Mouse (Mus musculus): ENCODE measurements at regions not wholly inside any gene's neighbourhood (a gene's known extent, or its start where the extent isn't known, plus 50 kb on each side); places are given as distances from the start of the nearest gene placed in this dataset.

GRCm38 (mm10) chr1:61298064-61298463, 320.3 kb downstream of the Icos start:
- Histone ChIP-seq H3K36me3 (ENCODE audit: control insufficient read depth, insufficient read depth, low read length, poor library complexity, severe bottlenecking) (no peaks in the 10 kb centered on the region), H3K9ac (ENCODE audit: insufficient read depth, low read depth, low read length, poor library complexity, severe bottlenecking) (no peak overlapping the region), H3K9me3 (ENCODE audit: control insufficient read depth, insufficient read depth, low read depth, low read length) (no peaks in the 10 kb centered on the region), H3K4me3 (ENCODE audit: insufficient read depth in 1 of 2, low read depth in 1 of 2, low read length in 2 of 2, poor library complexity in 1 of 2, severe bottlenecking in 1 of 2) (no peak overlapping the region), H3K27ac (ENCODE audit: insufficient read depth, low read depth, low read length, poor library complexity, severe bottlenecking) (no peak overlapping the region), H3K4me1 (ENCODE audit: control insufficient read depth in 2 of 2, insufficient read depth in 2 of 2, low read length in 2 of 2, poor library complexity in 1 of 2) (no peaks in the 10 kb centered on the region)
- peak; percentile 35 for DNase-seq (ENCODE audit: low read depth, low spot score)
- in situ Hi-C loops (cut with MboI; ENCODE audit: low sequenced_read_pairs in 2 of 2, unreplicated experiment in 2 of 2), result no loop called here
- TF ChIP-seq ZNF384 (IDR thresholded peaks at IDR 0.05; ENCODE audit: low read depth, low read length), result peak; percentile 47; the same call in 1 of the 2 replicates
- TF ChIP-seq ZC3H11A (IDR thresholded peaks at IDR 0.05; ENCODE audit: borderline replicate concordance, low read depth, low read length), result peak; percentile 28; the same call in 1 of the 2 replicates
- TF ChIP-seq CHD2 (IDR thresholded peaks at IDR 0.05; ENCODE audit: low read depth, low read length), result no peak

GRCm38 (mm10) chr1:61298779-61299178, 321.1 kb downstream of the Icos start:
- in situ Hi-C loops (cut with MboI; ENCODE audit: low sequenced_read_pairs in 2 of 2, unreplicated experiment in 2 of 2), result no loop called here
- no peaks in the 10 kb centered on the region for H3K9me3 ChIP-seq (ENCODE audit: control insufficient read depth, insufficient read depth, low read depth, low read length)
- TF ChIP-seq MAFK (IDR thresholded peaks at IDR 0.05; ENCODE audit: insufficient read depth, low read depth, low read length), result no peak
- TF ChIP-seq ZNF384 (IDR thresholded peaks at IDR 0.05; ENCODE audit: low read depth, low read length), result no peak
- TF ChIP-seq HCFC1 (IDR thresholded peaks at IDR 0.05; ENCODE audit: borderline replicate concordance, insufficient read depth, low read length), result no peak
- no peak for TF ChIP-seq ZC3H11A (IDR thresholded peaks at IDR 0.05; ENCODE audit: borderline replicate concordance, low read depth, low read length)
- no peak for TF ChIP-seq CHD2 (IDR thresholded peaks at IDR 0.05; ENCODE audit: low read depth, low read length)
- no peak for DNase-seq (ENCODE audit: low read depth, low spot score)
- no peaks in the 10 kb centered on the region for H3K4me1 ChIP-seq (ENCODE audit: control insufficient read depth in 2 of 2, insufficient read depth in 2 of 2, low read length in 2 of 2, poor library complexity in 1 of 2)
- H3K4me3 ChIP-seq (ENCODE audit: insufficient read depth in 1 of 2, low read depth in 1 of 2, low read length in 2 of 2, poor library complexity in 1 of 2, severe bottlenecking in 1 of 2), result no peak overlapping the region
- H3K27ac ChIP-seq (ENCODE audit: insufficient read depth, low read depth, low read length, poor library complexity, severe bottlenecking), result no peak overlapping the region
- H3K9ac ChIP-seq (ENCODE audit: insufficient read depth, low read depth, low read length, poor library complexity, severe bottlenecking), result no peak overlapping the region
- H3K36me3 ChIP-seq (ENCODE audit: control insufficient read depth, insufficient read depth, low read length, poor library complexity, severe bottlenecking), result no peaks in the 10 kb centered on the region

GRCm38 (mm10) chr1:61300491-61300890, 322.8 kb downstream of the Icos start:
- H3K9ac ChIP-seq (ENCODE audit: insufficient read depth, low read depth, low read length, poor library complexity, severe bottlenecking), result no peak overlapping the region
- DNase-seq (ENCODE audit: low read depth, low spot score), result no peak
- no peaks in the 10 kb centered on the region for H3K4me1 ChIP-seq (ENCODE audit: control insufficient read depth in 2 of 2, insufficient read depth in 2 of 2, low read length in 2 of 2, poor library complexity in 1 of 2)
- H3K9me3 ChIP-seq (ENCODE audit: control insufficient read depth, insufficient read depth, low read depth, low read length), result no peaks in the 10 kb centered on the region
- TF ChIP-seq MAFK (IDR thresholded peaks at IDR 0.05; ENCODE audit: insufficient read depth, low read depth, low read length) (no peak), ZC3H11A (IDR thresholded peaks at IDR 0.05; ENCODE audit: borderline replicate concordance, low read depth, low read length) (no peak), CHD2 (IDR thresholded peaks at IDR 0.05; ENCODE audit: low read depth, low read length) (no peak), ZNF384 (IDR thresholded peaks at IDR 0.05; ENCODE audit: low read depth, low read length) (no peak), HCFC1 (IDR thresholded peaks at IDR 0.05; ENCODE audit: borderline replicate concordance, insufficient read depth, low read length) (no peak)
- H3K27ac ChIP-seq (ENCODE audit: insufficient read depth, low read depth, low read length, poor library complexity, severe bottlenecking), result no peak overlapping the region
- H3K4me3 ChIP-seq (ENCODE audit: insufficient read depth in 1 of 2, low read depth in 1 of 2, low read length in 2 of 2, poor library complexity in 1 of 2, severe bottlenecking in 1 of 2), result no peak overlapping the region
- H3K36me3 ChIP-seq (ENCODE audit: control insufficient read depth, insufficient read depth, low read length, poor library complexity, severe bottlenecking), result no peaks in the 10 kb centered on the region
- in situ Hi-C loops (cut with MboI; ENCODE audit: low sequenced_read_pairs in 2 of 2, unreplicated experiment in 2 of 2), result no loop called here

- Histone ChIP-seq H3K9me3 (ENCODE audit: control insufficient read depth, insufficient read depth, low read depth, low read length) (no peaks in the 10 kb centered on the region), H3K27ac (ENCODE audit: insufficient read depth, low read depth, low read length, poor library complexity, severe bottlenecking) (no peak overlapping the region), H3K4me1 (ENCODE audit: control insufficient read depth in 2 of 2, insufficient read depth in 2 of 2, low read length in 2 of 2, poor library complexity in 1 of 2) (no peaks in the 10 kb centered on the region), H3K4me3 (ENCODE audit: insufficient read depth in 1 of 2, low read depth in 1 of 2, low read length in 2 of 2, poor library complexity in 1 of 2, severe bottlenecking in 1 of 2) (no peak overlapping the region), H3K36me3 (ENCODE audit: control insufficient read depth, insufficient read depth, low read length, poor library complexity, severe bottlenecking) (no peaks in the 10 kb centered on the region), H3K9ac (ENCODE audit: insufficient read depth, low read depth, low read length, poor library complexity, severe bottlenecking) (no peak overlapping the region)
- no peak for DNase-seq (ENCODE audit: low read depth, low spot score)
- TF ChIP-seq HCFC1 (IDR thresholded peaks at IDR 0.05; ENCODE audit: borderline replicate concordance, insufficient read depth, low read length) (no peak), ZNF384 (IDR thresholded peaks at IDR 0.05; ENCODE audit: low read depth, low read length) (no peak), CHD2 (IDR thresholded peaks at IDR 0.05; ENCODE audit: low read depth, low read length) (no peak), ZC3H11A (IDR thresholded peaks at IDR 0.05; ENCODE audit: borderline replicate concordance, low read depth, low read length) (no peak), MAFK (IDR thresholded peaks at IDR 0.05; ENCODE audit: insufficient read depth, low read depth, low read length) (no peak)
- in situ Hi-C loops (cut with MboI; ENCODE audit: low sequenced_read_pairs in 2 of 2, unreplicated experiment in 2 of 2), result no loop called here
These were observed 323.6 kb downstream of the Icos start for GRCm38 (mm10) chr1:61301041-61302030.

All from ES-E14 (cell line).